Mouse (Mus musculus): Measurements from ENCODE around the gene Syce3. TPM values are rescaled to one million over a fixed set of nuclear protein-coding genes. Genes with fewer than 3 reads are reported as not detected.

Gene Syce3
- polyA plus RNA-seq, 1 experiment from 2014 or later = not detected

GRCm38 (mm10) chr15:89398146-89398545 lies 12.2 kb downstream of the Syce3 start:
- Histone ChIP-seq H3K27ac (ENCODE audit: low read depth) (no peak overlapping the region), H3K4me2 (no peak overlapping the region), H3K4me3 (ENCODE audit: low read depth, low read length) (no peak overlapping the region), H3K9ac (no peak overlapping the region), H3K36me3 (ENCODE audit: insufficient read depth) (no peaks in the 10 kb centered on the region), H3K4me1 (ENCODE audit: insufficient read depth) (no peaks in the 10 kb centered on the region), H3K9me3 (ENCODE audit: low read depth, low read length) (no peaks in the 10 kb centered on the region), H3K27me3 (ENCODE audit: insufficient read depth, low read length) (no peaks in the 10 kb centered on the region)
- 82% methylated on average over 2 of the region's 2 CpGs for WGBS
- DNase-seq (no peak), ATAC-seq (ENCODE audit: insufficient read depth) (no peak)
- TF ChIP-seq CTCF (IDR thresholded peaks at IDR 0.05; ENCODE audit: low read depth) = no peak

GRCm38 (mm10) chr15:89396883-89397282 lies 13.4 kb downstream of the Syce3 start:
- Histone ChIP-seq H3K9ac (no peak overlapping the region), H3K36me3 (ENCODE audit: insufficient read depth) (no peaks in the 10 kb centered on the region), H3K27ac (ENCODE audit: low read depth) (no peak overlapping the region), H3K27me3 (ENCODE audit: insufficient read depth, low read length) (no peaks in the 10 kb centered on the region), H3K4me3 (ENCODE audit: low read depth, low read length) (no peak overlapping the region), H3K4me2 (no peak overlapping the region), H3K9me3 (ENCODE audit: low read depth, low read length) (no peaks in the 10 kb centered on the region), H3K4me1 (ENCODE audit: insufficient read depth) (no peaks in the 10 kb centered on the region)
- DNase-seq = no peak
- ATAC-seq (ENCODE audit: insufficient read depth) = no peak
- TF ChIP-seq CTCF (IDR thresholded peaks at IDR 0.05; ENCODE audit: low read depth) = no peak
- 76% methylated on average over 4 of the region's 4 CpGs for WGBS

DNA sequence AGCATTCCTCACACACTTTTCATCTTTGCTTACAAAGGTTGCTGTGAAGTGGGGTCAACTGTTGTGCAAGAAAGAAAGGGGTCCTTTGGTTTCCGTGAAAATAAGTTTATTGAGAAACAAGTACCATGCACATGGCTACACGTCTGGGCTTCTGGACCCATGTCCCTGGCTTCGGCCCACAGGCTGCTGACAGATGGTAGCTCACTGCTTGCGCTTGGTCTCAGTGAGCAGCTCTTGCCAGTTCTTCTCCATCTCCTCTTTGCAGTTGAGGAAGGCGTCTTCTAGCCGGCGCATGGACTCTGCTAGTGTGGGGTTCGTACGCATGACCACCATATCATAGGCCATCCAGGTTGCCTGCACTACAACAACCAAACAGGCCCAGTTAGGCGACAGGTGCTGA lies 20.2 kb downstream of the Syce3 start:
- Histone ChIP-seq H3K27me3 (ENCODE audit: insufficient read depth, low read length) (no peaks in the 10 kb centered on the region; the same call in 1 of the 2 replicates), H3K4me1 (ENCODE audit: insufficient read depth) (no peaks in the 10 kb centered on the region), H3K9me3 (ENCODE audit: low read depth, low read length) (no peaks in the 10 kb centered on the region), H3K4me3 (ENCODE audit: low read depth, low read length) (no peak overlapping the region), H3K4me2 (no peak overlapping the region), H3K36me3 (ENCODE audit: insufficient read depth) (no peaks in the 10 kb centered on the region), H3K27ac (ENCODE audit: low read depth) (no peak overlapping the region), H3K9ac (no peak overlapping the region)
- no peak for TF ChIP-seq CTCF (IDR thresholded peaks at IDR 0.05; ENCODE audit: low read depth)
- no peak for ATAC-seq (ENCODE audit: insufficient read depth)
- no peak for DNase-seq
- WGBS = 87% methylated on average over 10 of the region's 10 CpGs

DNA sequence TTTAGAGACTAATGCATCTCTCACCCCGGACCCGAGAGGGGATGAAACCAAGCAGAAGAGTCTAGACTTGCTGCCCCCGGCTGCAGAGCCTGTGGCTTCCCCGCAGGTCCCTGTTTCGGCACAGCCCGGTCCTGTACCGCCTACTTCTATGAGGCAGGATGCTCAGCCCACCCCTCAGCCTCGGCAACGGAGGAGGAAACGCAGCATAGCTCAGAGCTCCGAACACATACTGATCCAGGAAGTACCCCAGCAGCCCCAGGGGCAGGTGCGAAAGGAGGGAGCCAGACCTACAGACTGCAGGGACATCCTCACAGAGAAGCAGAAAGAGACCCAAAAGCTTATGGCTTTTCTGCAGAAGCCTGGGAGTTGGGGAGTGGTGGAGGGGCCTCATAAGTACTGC lies 23.2 kb downstream of the Syce3 start:
- DNase-seq (no peak), ATAC-seq (ENCODE audit: insufficient read depth) (no peak)
- Histone ChIP-seq H3K9ac (no peak overlapping the region), H3K36me3 (ENCODE audit: insufficient read depth) (no peaks in the 10 kb centered on the region), H3K27me3 (ENCODE audit: insufficient read depth, low read length) (no peaks in the 10 kb centered on the region; the same call in 1 of the 2 replicates), H3K4me3 (ENCODE audit: low read depth, low read length) (no peak overlapping the region), H3K27ac (ENCODE audit: low read depth) (no peak overlapping the region), H3K9me3 (ENCODE audit: low read depth, low read length) (no peaks in the 10 kb centered on the region), H3K4me1 (ENCODE audit: insufficient read depth) (no peaks in the 10 kb centered on the region), H3K4me2 (no peak overlapping the region)
- WGBS = 34% methylated on average over 12 of the region's 12 CpGs
- TF ChIP-seq CTCF (IDR thresholded peaks at IDR 0.05; ENCODE audit: low read depth) = no peak

GRCm38 (mm10) chr15:89384617-89385016 lies 25.7 kb downstream of the Syce3 start, which contains the start of gene Klhdc7b:
TSS of gene Klhdc7b (plus strand) at chr15:89384917.
- Histone ChIP-seq H3K36me3 (ENCODE audit: insufficient read depth) (no peaks in the 10 kb centered on the region), H3K27me3 (ENCODE audit: insufficient read depth, low read length) (peaks cover 9% of the 10 kb centered on the region), H3K9ac (no peak within 1 kb of the TSS), H3K9me3 (ENCODE audit: low read depth, low read length) (no peaks in the 10 kb centered on the region), H3K4me3 (ENCODE audit: low read depth, low read length) (no peak within 1 kb of the TSS), H3K4me2 (no peak within 1 kb of the TSS), H3K27ac (ENCODE audit: low read depth) (no peak within 1 kb of the TSS), H3K4me1 (ENCODE audit: insufficient read depth) (no peaks in the 10 kb centered on the region)
- DNase-seq = no peak
- no peak for ATAC-seq (ENCODE audit: insufficient read depth)
- no peak for TF ChIP-seq CTCF (IDR thresholded peaks at IDR 0.05; ENCODE audit: low read depth)
- 75% methylated on average over 7 of the region's 7 CpGs for WGBS

- peaks cover 44% of the 10 kb centered on the region for H3K27me3 ChIP-seq (ENCODE audit: insufficient read depth, low read length)
- no peak overlapping the region for H3K27ac ChIP-seq (ENCODE audit: low read depth)
- no peaks in the 10 kb centered on the region for H3K9me3 ChIP-seq (ENCODE audit: low read depth, low read length)
- H3K4me3 ChIP-seq (ENCODE audit: low read depth, low read length) = peak overlapping the region; percentile 34; the same call in 1 of the 2 replicates
- peaks cover 6% of the 10 kb centered on the region for H3K4me1 ChIP-seq (ENCODE audit: insufficient read depth)
- DNase-seq (peak; percentile 56), ATAC-seq (ENCODE audit: insufficient read depth) (no peak)
- TF ChIP-seq CTCF (IDR thresholded peaks at IDR 0.05; ENCODE audit: low read depth) = no peak
- 10% methylated on average over 10 of the region's 10 CpGs for WGBS
- H3K36me3 ChIP-seq (ENCODE audit: insufficient read depth) = no peaks in the 10 kb centered on the region
- H3K9ac ChIP-seq = 0 out of 2 replicates have a peak overlapping the region, but pooled peaks have one; percentile 7
- peak overlapping the region; percentile 65 for H3K4me2 ChIP-seq
Measured at GRCm38 (mm10) chr15:89379429-89379828, 30.9 kb downstream of the Syce3 start.

DNA sequence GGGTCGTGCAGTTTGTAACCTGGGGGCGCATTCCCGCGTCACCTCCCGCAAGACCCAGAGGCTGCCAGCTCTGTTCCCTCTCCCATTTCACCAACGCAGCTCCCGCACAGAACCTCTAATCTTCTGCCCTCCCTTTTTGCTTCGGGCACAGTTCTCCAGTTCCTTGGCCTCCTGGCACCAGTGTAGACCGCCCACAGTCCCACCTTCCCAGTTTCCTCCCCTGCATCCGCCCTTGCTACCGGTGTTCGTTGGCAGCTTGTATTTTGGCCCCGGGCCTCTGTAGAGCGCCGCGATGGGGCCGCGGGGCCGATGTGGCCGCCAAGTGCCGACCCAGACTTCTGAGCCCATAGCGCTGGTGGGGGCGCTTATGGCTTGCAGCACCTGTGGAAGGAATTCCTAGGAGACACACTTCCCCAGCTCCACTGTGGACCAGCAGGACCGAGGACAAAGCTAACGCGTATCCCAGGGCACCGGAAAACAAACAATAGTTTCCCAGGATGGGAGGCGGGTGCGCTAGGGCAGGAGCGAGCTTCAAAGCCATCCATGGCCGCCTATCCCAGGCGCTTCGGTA lies 31.4 kb downstream of the Syce3 start, which contains the start of gene Odf3b:
Gene Odf3b (minus strand): TSS at position 452 of the 571 bp plus-strand sequence.
- ATAC-seq (ENCODE audit: insufficient read depth) (no peak), DNase-seq (peak; percentile 51)
- H3K4me1 ChIP-seq (ENCODE audit: insufficient read depth) = peaks cover 6% of the 10 kb centered on the region
- peak within 1 kb of the TSS; percentile 34 for H3K4me3 ChIP-seq (ENCODE audit: low read depth, low read length)
- H3K27me3 ChIP-seq (ENCODE audit: insufficient read depth, low read length) = peaks cover 44% of the 10 kb centered on the region
- 0 out of 2 replicates have a peak within 1 kb of the TSS, but pooled peaks have one; percentile 7 for H3K9ac ChIP-seq
- H3K4me2 ChIP-seq = peak within 1 kb of the TSS; percentile 65
- 1% methylated on average over 33 of the region's 33 CpGs for WGBS
- H3K9me3 ChIP-seq (ENCODE audit: low read depth, low read length) = no peaks in the 10 kb centered on the region
- H3K36me3 ChIP-seq (ENCODE audit: insufficient read depth) = no peaks in the 10 kb centered on the region
- H3K27ac ChIP-seq (ENCODE audit: low read depth) = no peak within 1 kb of the TSS
- TF ChIP-seq CTCF (IDR thresholded peaks at IDR 0.05; ENCODE audit: low read depth) = no peak

Data from lung, embryonic 14.5 days (tissue).